Mouse (Mus musculus) liver, adult 2 months (tissue): ENCODE measurements around the gene Mea1.

ENCODE experiments used
- CTCF ChIP-seq: fragments of 200-500 bp; IDR thresholded peaks from 2 replicates; pipeline ENCODE4 v1.5.1; 2011; ENCODE audit warnings: low read depth, low read length, control low read depth
- POLR2A ChIP-seq: fragments of 200-500 bp; IDR thresholded peaks from 2 replicates; pipeline ENCODE4 v1.6.1; 2011; ENCODE audit warnings: low read length, control low read depth; ENCODE audit not compliant: insufficient read depth; ENCODE audit errors: extremely low read depth

DNA sequence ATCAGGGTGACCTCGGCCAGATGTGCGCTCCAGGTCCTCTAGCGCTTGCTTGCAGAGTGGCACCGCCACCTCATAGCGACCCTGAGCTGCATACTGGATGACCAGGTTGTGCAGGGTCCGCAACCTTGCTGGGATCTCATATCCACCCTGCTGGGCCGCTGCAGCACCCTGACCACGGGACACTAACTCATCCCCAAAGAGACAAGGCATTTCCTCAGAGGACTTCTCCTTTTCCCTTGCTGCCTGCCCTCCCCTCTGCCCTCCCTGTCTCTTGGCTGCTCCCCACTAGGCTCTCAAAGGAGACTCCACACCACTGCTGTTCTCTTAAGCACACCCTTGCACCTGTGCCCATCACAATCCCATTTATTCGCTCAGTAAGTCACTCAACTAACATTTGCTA is 38.7 kb upstream of the Mea1 start:
- TF ChIP-seq POLR2A = no peak
- TF ChIP-seq CTCF = no peak
